Mouse (Mus musculus): ENCODE results near the gene Bcl3.

Bcl3 gene

DNA sequence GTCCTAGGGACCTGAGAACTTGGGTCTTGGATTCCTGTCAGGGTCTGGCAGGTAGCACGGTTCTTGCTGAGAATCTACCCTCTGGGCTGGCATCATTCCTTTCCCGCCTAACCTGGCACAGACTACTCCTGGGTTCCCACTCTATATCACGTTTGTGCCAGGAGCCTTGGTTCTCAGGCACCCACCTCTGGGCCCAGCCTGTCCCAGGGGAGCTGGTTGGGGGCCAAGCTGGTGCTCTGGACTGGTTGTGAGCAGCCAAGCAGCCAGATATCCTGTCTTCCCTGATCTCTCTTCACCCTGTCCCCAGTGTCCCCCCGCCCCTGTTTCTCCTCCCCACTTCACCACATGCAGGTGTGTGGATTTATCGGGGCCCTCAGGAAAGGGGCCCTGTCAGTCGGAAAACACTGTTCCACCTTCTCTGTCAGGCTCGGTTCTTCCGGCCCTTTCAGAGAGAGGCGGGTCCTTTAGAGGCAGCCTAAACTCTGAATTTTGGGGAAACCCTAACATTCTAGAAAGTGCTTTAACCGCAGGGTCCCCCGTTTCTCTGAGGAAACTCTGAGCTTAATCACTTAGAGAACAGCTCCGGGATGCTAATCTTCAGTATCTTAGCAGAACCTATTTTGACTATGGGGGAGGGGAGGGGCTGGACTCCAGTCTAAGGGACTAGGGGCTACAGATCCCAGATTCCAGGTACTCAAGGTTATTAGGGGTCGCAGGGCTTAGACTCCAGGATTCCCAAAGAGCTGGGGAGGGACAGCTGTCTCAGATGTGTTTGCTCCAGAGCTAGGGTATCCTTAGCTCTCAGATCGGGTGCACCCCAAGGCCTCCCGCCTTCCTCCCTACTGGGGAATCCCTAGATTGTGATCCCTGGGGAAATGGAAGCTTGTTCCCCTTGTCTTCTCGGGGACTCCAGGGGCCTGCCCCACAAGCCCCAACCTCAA lies 52.9 kb downstream of the Bcl3 start:
- no peak for DNase-seq (ENCODE audit: low read depth)

DNA sequence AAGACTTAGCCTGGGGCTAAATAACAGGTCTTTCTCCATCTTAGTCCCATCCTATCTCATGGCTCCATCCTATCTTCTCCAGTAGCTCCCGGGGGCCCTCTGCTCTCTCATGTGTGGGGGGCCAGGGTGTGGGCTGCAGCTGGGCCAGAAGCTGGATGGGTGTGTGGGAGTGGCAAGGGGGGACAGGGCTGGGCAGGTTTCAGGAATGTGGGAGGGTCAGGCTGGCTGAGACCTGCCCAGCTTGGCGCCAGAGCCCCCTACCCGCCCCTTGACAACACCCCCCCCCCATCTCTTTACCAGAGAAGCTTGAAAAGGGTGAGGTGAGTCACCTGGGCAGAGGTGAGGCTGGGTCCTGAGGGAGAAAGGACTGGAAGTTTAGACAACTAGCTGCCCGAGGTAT lies 53.6 kb downstream of the Bcl3 start:
- no peak for DNase-seq (ENCODE audit: low read depth)

DNA sequence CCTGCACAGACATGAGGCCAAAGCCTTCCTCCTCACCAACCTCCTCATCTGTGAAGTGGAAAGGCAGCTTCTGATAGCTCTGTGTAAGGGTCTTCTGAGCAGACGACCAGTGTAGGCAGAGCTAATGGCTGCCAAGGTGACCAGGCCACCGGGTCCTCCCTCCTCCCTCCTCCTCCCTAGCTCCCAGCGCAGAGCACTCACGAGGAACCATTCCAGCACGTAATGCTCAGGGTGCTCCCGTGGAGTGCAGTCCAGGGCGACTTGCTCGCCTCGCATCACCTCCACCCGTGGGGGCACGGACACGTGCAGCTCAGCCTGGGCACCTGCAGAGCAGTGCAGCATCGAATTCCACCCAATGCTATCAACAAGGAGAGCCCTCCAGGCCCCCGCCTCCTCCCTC lies 54.3 kb downstream of the Bcl3 start:
- DNase-seq (ENCODE audit: low read depth), result no peak

DNA sequence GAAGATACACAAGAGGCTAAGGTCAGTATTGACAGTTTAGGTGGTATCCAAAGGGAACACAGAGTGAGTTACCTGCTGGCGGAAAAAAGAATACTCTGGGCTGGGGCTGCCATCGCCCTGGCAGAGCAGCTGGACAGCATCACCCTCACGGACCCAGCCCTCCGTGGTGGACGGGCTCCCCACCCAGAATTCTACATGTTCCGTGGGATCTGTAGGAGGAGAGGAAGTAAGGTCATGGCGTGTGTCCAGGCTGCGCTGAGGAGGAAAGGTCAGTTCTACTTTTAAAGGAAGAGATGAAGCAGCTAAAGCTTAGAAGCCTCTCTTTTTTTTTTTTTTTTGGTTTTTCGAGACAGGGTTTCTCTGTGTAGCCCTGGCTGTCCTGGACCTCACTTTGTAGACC lies 58.0 kb downstream of the Bcl3 start:
- no peak for DNase-seq (ENCODE audit: low read depth)

DNA sequence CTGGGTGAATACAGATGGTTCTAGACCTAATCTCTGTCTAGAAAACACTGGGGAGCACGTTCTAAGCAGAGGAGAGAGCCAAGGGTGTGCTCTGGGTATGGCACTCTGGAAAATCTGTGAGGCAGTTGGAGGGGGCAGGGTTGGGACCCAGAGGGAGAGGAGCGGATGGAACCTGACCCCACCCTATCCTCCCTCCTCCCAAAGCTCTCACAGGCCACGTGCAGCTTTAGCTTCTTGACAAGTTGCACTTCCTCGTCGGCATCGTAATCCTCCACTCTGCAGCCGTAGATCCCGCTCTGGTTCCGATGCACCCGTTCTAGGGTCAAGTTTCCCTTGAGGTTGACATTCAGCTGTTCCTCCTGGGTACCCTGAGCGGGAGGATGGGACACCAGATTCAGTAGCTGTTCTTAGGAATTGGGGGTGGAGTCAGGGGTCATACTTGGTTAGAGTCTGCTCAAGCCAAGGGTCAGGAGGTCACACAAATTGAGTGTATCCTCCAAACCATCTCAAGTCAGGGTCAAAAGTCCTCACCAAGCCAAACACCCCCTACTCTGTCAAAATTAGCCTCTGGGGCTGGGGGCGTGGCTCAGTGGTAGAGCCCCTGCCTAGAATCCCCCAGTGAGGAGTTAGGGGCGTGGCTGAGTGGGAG lies 58.6 kb downstream of the Bcl3 start:
- DNase-seq (ENCODE audit: low read depth), result no peak

DNA sequence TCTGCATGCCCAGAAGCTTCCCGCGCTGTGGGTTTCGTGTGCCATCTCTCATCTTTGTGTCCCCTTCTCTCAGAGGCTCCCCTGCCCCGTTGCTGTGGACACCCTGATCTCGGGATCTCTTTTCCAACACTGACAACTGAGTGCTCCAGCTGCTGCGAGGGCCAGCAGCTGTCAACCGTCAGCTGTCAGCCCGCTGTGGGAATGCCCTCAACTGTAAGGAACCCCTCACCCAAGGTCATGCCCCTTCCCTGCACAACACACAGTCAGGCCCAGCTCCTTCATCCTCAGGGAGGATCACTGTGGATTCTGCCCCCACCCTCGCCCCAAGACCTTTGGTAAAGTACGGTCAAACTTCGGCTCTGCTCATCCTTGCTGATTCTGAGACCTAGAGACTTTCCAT lies 60.3 kb downstream of the Bcl3 start:
- no peak for DNase-seq (ENCODE audit: low read depth)

DNA sequence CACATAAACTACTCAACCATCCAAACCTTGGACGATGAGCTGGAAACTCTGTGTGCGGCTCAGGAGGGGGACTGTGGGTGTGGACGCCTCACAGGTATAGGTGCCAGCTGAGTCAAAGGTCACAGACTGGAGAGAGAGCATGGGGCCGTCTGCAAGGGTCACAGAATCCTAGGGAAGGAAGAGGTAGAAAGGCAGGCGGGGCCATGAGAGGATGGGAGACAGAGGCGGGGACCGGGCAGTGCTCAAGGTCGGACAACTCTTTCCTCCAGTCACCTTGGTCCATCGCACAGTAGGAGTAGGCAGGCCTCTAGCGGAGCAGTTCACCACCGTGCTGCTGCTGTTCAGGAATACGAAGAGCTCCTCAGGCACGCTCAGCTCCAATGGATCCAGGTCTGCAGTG lies 62.5 kb downstream of the Bcl3 start:
- DNase-seq (ENCODE audit: low read depth), result no peak

DNA sequence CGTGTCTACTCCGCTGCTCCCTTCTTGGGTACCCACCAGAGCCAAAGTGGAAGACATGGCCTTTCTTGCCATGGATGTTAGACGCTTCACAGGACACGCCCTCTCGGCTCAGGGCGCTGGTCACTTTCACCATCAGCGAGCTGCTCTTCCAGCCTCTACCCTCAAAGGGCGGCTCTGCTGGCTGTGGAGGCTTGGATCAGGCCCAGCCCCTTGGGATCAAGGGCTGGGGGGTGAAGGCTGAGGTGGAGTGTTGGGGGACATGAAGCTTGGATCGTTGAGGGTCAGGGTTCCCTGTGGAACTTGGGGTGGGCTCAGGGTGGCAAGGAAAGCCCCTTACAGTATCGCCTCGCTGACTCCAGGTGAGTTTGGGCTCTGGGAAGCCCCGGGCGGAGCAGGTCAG lies 63.9 kb downstream of the Bcl3 start:
- no peak for DNase-seq (ENCODE audit: low read depth)

All from c-Kit-positive CD71-positive TER-119-negative erythroid progenitor cells, embryonic 14.5 days (primary cell).